Mouse (Mus musculus): Measurements from ENCODE around the gene Ptgr1.

Ptgr1 gene

DNA sequence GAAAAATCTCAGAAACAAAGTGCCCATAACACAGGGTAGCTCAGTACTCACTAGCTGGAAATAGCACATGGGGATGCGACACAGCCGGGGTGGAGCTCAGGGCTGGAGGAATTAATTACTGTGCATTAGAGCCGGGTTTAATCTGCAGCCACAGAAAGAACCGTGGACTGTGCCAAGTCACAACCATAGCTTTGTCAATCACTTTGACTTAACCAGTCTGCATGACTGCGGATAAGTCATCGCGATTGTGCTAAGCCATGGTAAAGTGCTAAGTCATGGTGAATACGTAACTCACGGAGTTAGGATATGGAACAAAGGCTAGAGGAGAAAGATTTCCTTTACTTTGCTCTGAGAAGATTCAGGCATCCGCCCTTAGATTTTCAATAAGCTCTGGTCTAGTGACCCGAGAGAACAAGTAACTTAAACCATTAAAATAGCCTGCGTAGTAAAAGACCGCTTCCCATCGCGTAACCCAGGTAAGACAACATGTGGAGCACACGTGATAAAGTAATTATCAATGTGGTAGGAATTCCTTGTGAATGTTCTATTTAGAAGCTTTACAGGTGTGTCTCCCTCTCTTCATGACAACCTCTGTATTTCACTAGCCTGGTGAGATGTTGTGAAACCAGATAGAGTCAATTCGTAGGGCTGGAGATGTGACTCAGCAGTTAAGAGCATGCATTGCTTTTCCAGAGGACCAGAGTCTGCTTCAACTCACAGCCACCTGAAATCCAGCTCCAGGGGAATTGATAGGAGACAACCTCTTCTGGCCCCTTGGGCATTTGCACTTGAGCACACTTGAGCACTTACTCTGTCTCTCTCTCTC lies 3.9 kb upstream of the Ptgr1 start:
- DNase-seq (ENCODE audit: low spot score) = no peak

DNA sequence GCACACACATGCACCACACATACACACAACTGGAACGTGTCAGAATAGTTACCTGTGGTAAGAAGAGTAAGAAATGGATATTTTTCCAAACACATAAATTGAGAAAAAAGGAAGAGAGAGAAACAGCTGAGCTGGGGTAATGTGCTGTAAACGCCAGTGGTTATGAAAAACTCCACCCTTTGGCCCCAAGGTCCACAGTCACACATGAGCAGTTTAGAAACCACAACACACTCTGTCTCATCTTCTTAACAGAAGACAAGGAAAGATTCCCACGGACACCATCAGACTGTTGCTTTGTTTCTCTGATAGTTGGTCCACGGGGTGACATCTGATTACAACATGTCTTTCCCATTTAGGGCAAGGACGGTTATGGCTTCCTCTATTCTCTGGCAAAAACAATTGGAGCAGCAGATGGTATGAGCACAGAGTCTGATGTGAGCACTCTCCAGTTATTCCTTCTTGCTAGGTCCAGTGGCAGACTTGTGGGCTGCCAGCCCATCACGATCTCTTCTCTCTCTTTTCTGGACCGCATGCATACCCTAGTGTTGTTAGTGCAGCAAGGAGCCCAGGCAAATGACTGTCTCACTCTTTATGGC lies 2.5 kb upstream of the Ptgr1 start:
- DNase-seq (ENCODE audit: low spot score) = no peak

DNA sequence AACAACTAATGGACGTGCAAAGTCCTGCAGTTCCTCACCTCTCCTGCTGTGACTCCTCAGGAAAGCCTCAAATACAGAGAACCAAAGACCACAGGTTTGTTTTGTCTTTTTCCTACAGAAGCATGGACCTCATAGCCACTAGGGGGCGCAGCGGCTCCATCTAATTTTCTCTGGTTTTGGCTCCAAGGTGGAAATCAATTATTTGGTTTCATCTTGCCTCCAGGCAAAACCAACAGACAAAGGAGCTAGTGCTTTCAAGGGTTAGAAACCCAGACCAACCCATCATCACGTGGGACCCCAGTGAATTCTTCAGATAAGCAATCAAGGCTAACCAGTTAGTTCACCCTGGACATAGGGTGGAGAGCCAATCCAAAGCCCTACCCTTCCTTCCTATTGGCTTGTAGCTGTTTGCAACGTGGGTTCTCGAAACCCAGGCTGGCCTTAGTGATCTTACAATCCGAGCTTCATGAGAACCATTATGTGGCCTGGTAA lies 1.7 kb downstream of the Ptgr1 start:
- DNase-seq (ENCODE audit: low spot score) = peak; percentile 84

DNA sequence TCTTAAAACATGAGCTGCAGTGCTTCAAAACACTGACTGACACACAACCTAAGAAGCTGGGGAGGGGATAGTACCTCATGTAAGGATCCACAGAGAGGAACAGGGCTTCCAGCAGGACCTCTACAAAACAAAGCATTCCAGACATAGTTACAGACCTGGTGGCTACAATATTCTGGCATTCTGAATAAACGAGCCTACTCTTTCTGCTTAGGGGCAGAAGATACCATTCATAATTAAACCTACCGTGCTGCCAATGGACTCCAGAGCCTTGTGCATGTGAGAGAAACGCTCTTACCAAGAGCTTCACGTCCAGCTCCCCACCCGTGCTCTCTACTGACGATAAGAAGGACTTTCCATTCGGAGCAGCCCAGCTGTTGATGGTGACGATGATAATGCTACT lies 4.1 kb downstream of the Ptgr1 start:
- DNase-seq (ENCODE audit: low spot score) = no peak

DNA sequence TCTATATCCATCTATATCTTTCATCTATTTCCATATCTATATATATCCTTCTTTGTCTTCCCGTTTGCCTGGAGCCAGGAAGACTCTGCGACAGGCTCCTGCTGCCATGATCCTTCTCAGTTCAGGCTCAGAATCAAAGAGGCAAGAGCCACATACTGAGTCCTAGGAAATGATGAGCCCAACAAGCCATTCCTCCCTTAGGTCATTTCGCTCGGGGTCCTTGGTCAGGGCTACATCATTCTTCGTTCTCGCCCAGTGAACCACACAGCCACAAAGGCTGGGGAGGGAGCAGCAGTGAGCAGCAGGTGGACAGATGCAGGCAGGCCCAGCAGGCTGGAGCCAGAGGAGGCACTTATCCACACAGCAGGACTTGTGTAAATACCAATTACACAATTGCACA lies 5.5 kb downstream of the Ptgr1 start:
- DNase-seq (ENCODE audit: low spot score) = no peak

DNA sequence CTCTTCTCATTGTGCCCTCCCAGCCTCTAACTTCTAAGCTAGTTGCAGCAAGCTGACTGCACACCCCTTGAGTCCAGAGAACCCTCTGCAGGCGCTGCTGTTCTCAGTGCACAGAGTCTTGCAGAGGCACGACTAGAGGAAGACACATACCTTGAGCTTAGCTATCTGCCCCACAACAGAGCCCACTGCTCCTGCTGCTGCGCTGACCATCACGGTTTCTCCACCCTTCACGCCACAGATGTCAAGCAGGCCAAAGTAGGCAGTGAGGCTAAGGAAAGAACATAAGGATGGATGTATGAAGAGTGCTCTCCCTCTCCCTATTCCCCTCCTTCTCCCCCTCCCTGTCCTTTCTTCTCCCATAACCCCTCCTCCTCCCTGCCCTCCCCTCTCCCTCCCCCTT lies 11.2 kb downstream of the Ptgr1 start:
- no peak for DNase-seq (ENCODE audit: low spot score)

DNA sequence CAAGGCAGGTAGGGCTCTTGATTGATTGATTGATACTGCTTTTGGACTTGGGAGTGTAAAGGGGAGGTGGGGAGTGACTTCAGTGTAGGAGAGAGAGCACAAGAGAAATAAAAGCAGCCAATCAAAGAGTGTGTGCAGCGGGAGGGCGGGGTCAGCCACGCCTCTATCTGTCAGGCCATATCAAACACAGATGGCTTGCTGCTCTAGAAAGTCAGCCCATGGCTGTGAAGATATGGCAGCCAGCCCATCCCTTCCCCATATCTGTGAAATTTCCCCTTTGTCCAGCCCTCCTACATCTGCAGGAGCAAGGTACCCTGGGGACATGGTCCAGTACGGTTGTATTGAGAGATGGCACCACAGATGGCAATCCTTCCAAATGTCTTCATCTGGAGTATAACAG lies 16.2 kb downstream of the Ptgr1 start:
- no peak for DNase-seq (ENCODE audit: low spot score)

DNA sequence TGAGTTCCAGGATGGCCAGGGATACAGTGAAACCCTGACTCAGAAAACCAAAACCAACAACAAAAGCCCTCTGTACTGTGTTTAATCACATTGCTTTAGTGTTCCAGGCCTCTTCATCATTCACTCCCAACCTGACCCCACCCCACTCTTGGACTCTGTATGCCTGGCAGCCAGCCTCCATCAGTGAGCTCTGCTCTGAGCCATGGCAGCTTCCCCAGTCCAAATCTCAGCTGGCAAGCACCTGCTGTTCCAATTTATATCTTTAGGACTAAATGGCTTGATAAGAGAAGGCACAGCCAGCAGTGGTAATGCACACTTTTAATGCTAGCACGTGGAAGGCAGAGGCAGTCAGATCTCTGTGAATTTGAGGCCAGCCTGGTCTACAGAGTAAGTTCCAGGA lies 21.8 kb downstream of the Ptgr1 start:
- DNase-seq (ENCODE audit: low spot score) = no peak

DNA sequence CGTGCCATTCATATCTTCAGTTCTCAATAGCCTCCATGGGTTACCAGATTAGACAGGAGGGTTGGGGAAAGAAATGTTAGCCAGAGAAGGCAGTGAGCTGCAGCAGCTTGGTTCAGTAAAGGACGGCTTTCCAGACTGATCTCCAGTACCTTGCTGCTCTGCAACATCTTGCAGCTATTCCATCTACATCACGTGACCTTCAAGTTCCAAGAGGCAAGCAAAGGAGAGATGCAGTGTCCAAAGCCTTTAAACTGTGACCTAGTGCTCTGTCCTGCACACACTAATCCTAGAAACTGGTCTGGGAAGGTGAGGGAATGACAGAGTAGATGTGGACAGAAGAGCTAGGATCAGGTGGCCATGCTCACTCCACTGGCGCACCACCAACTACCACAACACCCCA lies 23.6 kb downstream of the Ptgr1 start:
- no peak for DNase-seq (ENCODE audit: low spot score)

DNA sequence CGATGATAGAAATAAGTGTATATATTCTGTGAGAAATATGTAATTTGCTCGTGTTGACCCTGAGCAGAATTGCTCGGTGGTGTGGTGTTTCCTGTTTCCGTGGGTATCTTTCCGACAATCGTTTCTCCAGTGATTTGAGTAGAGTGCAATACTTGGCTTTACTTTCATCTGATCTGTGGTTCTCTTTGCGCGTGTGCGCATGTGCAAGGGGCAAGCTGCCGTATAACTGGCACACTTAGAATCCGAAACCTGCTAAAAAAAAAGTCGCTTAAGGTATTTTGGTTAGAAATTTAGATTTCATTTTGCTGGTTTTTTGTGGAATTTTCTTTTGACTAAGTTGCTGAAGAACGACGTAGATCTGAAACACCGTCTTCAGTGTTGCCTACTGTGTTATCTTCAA lies 25.2 kb downstream of the Ptgr1 start:
- no peak for DNase-seq (ENCODE audit: low spot score)

DNA sequence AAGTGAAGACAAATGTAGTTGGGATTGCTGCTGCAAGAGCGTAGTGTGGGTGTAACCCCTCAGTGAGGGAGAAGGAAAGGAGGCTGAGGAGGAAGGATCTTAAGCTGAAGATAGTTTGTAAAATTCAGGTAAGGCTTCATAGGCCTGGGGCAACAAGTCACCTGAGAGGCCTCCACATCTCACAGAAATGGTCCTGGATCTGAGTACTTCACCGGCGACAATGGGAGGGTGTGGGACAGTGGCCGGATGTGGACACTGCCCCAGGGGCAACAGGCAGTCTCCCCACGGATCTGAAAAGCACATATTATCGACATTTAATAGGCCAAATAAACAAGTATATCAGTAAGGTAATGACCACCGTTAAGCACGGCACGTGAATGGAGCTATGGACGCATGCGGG lies 34.3 kb downstream of the Ptgr1 start:
- no peak for DNase-seq (ENCODE audit: low spot score)

DNA sequence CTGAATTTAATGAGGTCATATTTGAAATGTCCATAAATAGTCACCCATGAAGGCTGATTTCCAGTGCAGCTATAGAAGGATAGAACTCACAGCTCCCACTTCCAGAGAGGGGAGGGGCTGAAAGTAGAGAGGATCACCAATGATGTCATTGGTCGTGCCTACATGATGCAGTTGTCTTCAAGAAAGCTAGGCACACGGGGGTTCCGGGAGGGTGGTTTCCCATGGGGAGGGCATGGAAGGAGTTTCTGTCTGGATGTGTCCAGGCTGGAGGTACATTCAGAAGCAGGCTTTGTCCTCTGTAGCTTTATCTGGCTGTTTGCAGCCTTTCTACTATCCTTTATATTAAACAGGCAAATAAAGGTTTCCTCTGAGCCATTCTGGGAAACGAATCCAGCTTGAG lies 38.5 kb downstream of the Ptgr1 start:
- no peak for DNase-seq (ENCODE audit: low spot score)

DNA sequence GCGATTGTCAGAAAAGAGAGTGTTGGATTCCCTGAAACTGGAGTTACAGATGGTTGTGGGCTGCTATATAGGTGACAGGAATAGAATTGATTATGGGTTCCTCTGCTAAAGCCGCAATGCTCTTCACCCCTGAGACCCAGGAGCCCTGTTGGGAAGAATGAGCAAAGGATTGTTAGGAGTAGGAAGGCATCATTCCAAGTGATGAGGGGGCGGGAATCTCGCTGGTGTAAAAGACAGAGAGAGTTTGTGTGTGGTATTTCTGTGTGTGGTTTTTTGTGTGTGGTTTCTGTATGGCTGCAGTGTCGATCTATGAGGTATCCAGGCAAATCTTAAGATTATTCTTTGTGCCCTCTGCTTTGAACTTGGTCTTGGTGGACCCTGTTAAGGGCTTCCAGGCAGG lies 42.2 kb downstream of the Ptgr1 start:
- no peak for DNase-seq (ENCODE audit: low spot score)

DNA sequence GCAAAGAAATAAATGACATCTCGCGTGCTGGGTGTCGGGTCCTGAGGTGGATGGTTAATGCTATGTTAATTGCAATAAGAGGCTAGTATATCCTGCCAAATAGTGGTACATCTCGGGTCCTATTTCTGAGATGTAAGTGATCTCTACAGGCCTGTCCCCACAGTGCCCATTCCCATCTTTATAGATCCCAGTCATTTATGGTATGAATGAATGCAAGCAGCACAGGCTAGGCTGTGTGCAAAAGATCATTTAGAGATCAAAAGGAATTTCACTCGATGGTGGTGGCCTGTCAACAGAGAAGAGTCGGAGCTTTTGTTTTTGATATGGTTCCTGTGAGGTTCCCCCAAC lies 42.7 kb downstream of the Ptgr1 start:
- DNase-seq (ENCODE audit: low spot score) = no peak

DNA sequence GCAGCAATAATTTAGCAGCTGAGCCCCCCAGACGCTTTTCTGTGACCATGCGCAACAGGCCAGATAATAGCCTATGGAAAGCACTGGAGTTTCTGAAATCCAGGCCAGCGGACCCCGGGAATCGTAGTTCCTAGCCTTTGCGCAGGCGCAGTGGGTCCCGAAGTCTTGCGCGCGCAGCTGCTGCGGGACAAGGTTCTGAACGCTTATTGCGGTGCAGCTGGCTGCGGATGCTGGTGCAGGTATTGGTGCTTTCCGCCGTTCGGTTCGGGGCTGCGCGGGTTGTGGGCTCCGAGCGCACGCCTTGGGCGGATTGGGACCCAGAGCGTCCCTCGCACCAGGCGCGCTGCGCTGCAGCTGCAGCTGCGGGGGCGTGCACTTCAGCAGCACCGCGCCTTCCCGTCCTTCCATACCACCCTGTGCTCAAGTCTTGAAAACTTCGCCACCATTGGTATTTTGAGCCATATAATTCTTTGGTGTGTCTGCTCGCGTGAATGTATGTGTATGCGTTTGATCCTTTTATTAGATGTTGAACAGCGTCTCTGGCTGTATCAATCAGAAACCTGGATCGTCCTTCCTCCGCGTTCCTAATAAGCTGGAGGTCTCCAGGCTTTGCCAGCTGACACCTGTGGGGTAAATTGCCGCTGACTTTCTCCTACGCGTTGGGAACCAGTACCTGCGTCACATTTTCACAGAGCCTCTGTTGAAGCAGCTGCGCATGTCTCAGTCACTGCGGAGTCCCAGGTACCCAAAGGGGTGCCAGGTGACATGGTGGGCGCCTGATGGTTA lies 43.3 kb downstream of the Ptgr1 start, which contains the start of gene Zkscan16:
Zkscan16 (plus strand) TSS at position 209 of the 786 bp plus-strand sequence.
- DNase-seq (ENCODE audit: low spot score) = peak; percentile 96

DNA sequence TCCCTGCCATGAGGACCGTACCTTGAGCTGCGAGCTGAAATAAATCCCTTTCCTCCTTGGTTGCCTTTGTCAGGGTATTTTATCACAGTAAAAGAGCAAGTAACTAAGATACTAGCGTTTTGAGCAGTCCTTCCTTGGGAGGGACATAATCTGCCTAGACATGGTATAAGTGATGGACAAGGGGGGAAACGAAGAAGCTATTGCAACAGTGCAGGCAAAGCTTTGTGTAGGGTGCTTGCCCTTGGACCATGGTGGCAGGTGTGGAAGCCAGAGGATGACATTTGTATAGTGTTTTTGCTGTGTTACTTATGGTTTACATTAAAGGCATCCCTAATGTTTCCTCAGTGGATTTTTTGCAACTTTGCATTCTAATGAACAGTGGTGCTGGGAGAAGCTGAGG lies 44.0 kb downstream of the Ptgr1 start:
- no peak for DNase-seq (ENCODE audit: low spot score)

DNA sequence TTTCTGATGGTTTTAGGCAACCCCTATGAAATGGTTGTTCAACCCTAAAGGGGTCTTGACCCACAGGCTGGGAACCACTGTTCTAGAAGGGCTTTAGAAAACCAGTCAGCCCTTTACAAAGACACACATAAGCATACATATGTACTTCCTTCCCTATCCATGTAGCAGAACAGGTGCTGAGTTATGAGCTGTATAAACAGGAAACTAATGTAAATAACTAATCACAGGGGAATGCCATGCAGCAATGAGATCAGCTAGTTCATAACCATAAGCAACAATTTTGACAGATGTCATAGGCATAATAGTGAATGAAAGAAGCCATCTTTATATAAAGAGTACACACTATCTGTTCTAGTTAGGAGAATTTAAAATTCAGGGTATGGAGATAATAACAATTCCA lies 45.3 kb downstream of the Ptgr1 start:
- no peak for DNase-seq (ENCODE audit: low spot score)

DNA sequence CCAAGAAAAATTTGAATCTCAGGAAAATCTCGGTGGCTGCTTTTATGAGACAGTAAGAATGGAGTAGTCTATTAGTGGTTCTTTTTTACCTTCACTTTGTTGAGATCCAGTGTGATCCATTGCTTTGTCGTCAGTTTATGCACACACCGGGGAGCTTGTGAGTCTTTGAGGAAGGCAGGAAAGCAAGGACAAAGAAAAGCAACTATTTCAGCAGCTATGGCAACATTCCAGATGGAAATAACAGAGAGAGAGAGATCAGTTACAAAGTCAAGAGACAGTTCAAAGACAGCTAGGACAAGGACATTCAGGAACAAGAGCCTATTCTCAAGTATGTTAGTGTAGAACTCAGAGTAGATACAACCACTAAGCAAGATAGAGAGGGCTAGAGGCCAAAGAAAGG lies 51.1 kb downstream of the Ptgr1 start:
- no peak for DNase-seq (ENCODE audit: low spot score)

DNA sequence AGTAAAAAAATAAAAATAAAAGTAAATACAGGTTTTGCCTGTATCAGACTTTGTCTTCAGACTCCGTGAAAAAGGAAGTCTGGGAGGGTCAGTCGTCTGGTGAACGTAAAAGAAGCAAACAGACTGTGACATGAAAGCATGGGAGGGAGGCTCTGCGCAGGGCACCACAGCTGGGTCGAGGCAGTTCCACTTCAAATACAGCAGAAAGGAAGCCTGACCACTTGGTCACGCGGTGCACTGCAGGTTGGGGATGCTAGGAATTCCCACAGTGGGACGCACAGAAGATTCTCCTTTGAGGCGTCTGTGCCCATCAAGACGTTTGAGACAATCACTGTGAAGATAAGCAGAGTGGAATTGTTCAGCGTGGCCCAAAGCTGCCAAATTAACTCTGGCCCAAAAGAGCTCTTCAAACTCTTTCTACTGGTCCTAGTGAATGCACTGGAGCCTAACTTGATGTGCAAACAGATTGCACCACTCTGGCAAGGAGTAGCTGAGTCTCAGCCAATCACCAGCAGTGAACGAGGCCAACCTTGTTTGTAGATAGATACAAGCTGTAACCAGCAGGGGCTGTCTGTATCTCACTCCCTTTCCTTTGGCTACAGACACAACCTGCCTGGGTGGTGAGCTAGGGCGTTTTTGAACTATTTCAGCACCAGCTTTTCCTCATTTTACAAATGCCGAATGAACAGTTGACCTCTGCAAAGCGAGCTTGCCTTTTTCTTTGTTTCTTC lies 52.0 kb downstream of the Ptgr1 start:
- DNase-seq (ENCODE audit: low spot score) = peak; percentile 72

DNA sequence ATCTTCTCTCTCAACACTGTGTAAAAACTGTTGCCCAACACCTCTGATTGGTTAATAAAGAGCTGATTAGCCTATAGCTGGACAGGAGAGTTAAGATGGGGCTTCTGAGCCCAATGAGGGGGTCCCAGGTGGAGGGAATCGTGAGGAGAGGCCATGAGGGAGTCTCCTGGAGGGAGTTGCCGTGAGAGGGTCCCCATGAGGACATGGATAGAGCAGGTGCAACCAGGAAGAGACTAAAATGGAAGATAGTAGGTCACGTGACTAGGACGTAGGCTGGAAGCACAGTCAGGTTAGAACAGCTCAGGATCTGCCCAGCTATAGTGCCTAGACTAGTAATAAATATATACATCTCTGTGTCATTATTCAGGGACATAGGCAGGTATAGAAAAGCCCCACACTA lies 52.6 kb downstream of the Ptgr1 start:
- no peak for DNase-seq (ENCODE audit: low spot score)

DNA sequence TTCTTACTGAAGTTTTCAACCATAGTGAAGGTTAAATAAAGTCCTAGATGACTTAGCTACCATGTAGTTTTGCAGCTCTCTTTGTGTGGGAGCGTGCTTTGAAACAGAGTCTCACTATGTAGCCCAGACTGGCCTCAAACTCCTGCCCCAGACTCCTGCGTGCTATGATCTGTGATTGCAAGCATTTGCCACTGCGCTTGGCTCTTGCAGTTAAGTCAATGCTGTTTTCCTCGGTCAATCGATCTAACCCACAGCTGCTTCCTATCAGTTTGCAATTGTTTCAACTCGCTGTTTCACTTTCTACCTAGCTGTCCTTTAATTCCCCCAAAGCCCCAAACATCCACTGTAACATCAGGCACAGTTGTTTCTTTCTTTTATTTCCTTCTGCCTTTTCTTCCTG lies 54.4 kb downstream of the Ptgr1 start:
- DNase-seq (ENCODE audit: low spot score) = no peak

DNA sequence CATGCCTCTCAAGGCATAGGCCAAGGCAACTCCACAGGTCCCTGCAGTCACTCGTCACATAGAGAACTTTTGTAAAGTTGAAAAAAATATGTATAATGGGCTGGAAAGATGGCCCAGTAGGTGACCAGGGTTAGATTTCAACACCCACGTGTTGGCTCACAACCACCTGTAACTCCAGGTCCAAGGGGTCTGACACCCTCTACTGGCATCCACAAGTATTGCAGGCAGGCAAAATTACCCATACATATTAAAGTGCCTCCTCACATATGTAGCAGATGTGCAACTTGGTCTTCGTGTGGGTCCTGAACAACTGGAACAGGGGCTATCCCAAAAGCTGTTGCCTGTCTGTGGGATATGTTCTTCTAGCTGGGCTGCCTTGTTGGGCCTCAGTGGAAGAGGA lies 59.3 kb downstream of the Ptgr1 start:
- no peak for DNase-seq (ENCODE audit: low spot score)
